Mouse (Mus musculus): ENCODE measurements around the gene Mb21d2.

Mb21d2 gene

DNA sequence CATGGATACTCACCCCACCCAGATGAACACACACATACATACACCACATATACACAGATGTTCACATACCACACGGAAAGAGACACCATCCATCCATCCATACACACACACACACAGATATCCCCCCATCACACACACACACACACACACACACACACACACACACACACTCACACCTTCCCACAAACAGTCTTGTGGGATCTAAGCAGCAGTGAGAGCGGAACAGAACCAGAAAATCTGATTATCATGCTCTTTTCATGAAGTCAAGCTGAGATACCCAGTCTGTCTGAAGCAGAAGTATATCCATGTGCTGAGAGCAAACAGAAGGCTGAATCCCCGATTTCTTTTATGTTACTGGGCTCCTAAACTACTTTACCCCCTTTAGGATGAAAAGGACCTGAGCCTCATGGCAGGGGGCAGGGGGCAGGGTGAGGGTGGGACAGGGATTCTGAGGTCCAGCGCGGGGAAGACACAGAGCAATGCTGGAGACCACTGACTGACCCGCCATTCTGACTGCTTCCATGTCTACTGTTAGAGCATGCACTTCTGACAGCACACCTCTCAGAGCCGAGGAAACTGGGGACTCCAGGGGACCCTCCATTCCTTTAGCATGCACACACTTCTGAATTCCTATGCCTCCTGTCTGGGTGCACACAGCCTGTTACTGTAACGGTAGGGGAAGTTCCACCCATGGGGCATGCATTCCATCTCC, 62.7 kb downstream of the Mb21d2 start:
- no peak for ATAC-seq (ENCODE audit: insufficient number of reproducible peaks, low FRiP score, low TSS enrichment)

GRCm38 (mm10) chr16:28863616-28864015, 65.9 kb downstream of the Mb21d2 start:
- ATAC-seq (ENCODE audit: insufficient number of reproducible peaks, low FRiP score, low TSS enrichment) = no peak

- ATAC-seq (ENCODE audit: insufficient number of reproducible peaks, low FRiP score, low TSS enrichment) = no peak
These were observed 67.4 kb downstream of the Mb21d2 start for GRCm38 (mm10) chr16:28862093-28862492.

- no peak for ATAC-seq (ENCODE audit: insufficient number of reproducible peaks, low FRiP score, low TSS enrichment)
These were observed 69.8 kb downstream of the Mb21d2 start for GRCm38 (mm10) chr16:28859678-28860077.

DNA sequence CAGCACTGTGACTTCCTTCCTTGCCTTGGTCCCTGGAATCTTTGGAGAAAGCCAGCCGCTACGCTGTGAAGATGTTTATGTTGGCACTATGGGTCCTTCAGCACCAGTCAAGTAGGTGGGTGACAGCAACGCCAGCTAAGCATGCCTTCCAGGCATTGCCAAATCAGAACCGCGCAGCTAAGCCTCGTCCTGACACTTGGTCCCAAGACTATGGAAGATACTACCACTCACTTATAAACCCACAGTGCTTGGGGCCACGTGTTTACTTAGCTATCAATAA, 70.5 kb downstream of the Mb21d2 start:
- no peak for ATAC-seq (ENCODE audit: insufficient number of reproducible peaks, low FRiP score, low TSS enrichment)

DNA sequence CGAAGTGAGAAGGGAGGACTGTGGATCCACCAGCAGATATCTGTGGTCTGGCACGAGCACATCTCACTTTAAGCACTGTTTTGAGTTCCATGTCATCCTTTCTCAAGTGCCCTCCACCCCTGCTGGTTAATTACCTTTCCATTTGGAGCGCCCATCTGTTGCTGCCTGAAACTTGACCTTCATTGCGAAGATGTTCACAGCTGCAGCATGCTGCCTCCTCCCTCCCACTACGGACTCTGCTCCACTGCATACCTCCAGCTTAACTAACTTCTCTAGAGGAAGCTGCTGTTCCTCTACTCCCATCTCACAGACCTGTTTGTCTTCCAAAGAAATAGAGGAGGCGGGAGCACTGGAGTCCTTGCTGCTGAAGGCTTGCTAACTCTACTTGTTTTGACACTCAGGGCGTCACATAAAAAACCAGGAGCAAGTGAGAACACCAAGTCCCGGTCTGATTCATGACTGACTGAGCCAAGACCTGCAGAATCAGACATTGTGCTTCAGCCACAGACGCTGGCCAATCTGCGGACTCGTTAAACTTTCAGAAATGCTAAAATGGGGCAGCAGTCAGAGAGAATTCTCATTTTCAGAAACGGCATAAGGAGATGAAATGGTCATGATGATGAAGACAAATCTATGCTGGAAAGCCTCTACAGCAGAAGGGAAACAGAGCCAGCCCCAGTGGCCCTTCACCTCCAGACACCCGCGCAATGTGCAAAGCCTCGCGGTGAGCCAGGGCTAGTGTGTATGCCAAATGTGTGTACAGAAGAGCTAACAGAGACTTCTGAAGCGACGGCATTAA, 71.1 kb downstream of the Mb21d2 start:
- peak; percentile 52; the same call in 1 of the 2 replicates for ATAC-seq (ENCODE audit: insufficient number of reproducible peaks, low FRiP score, low TSS enrichment)

DNA sequence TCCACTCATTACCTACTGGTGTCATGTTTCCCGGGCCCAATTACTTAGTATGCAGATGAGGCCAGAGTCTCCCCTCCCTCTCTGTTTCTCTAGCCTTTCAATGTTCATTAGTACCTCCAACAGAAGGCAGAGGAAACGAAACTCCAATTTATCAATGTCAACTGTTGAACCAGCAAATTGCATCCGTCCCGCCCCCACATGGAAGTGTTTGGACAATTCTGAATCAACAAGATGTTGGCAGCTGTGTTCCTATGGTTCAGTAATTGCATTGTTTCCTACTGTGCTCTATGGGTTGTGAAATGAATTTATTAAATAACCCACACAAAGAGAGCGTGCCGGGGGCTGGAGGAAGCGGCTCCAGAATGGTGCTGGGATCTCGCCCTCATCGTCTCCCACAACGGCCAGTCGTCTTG, 78.1 kb downstream of the Mb21d2 start:
- no peak for ATAC-seq (ENCODE audit: insufficient number of reproducible peaks, low FRiP score, low TSS enrichment)

- ATAC-seq (ENCODE audit: insufficient number of reproducible peaks, low FRiP score, low TSS enrichment) = no peak
These were observed 78.6 kb downstream of the Mb21d2 start for GRCm38 (mm10) chr16:28850881-28851280.

DNA sequence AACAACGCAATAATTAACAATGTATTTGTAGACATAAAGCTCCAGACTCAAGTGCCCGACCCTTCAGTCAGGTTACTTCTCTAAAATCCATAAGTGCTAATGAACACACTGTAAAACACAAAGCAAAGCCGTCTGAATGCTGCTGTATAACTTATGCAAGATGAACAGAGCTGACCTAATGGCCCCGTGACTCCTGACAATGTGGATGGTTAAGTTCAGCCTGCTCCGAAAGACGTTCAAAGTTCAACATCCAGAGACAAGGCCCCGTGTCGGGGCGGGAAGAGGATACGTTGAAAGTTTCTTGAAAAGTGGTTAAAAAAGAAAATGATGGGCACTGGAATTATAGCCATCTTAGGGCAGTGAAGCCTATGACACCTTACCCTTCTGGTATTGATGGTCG, 83.3 kb downstream of the Mb21d2 start:
- no peak for ATAC-seq (ENCODE audit: insufficient number of reproducible peaks, low FRiP score, low TSS enrichment)

- ATAC-seq (ENCODE audit: insufficient number of reproducible peaks, low FRiP score, low TSS enrichment) = no peak
These were observed 84.1 kb downstream of the Mb21d2 start for GRCm38 (mm10) chr16:28845336-28845735.

DNA sequence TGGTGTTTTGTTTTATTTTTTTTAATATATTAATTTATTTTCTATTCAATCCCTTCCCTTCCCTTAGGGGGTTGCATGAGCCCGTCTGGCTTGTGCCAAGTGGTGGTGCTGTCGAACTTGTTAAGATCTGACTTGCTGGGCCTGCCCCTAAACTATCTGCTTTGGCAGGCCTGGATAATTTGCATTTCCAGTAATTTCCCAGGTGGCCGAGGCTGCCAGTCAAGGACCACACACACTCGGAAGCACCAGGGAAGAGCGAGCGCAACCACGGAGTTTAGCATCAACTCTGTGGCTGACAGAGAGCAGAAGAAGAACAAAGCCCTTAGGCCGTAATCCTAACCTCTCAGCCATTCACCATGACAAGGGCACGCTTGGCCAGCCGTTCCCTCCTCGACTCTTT, 88.4 kb downstream of the Mb21d2 start:
- no peak for ATAC-seq (ENCODE audit: insufficient number of reproducible peaks, low FRiP score, low TSS enrichment)

DNA sequence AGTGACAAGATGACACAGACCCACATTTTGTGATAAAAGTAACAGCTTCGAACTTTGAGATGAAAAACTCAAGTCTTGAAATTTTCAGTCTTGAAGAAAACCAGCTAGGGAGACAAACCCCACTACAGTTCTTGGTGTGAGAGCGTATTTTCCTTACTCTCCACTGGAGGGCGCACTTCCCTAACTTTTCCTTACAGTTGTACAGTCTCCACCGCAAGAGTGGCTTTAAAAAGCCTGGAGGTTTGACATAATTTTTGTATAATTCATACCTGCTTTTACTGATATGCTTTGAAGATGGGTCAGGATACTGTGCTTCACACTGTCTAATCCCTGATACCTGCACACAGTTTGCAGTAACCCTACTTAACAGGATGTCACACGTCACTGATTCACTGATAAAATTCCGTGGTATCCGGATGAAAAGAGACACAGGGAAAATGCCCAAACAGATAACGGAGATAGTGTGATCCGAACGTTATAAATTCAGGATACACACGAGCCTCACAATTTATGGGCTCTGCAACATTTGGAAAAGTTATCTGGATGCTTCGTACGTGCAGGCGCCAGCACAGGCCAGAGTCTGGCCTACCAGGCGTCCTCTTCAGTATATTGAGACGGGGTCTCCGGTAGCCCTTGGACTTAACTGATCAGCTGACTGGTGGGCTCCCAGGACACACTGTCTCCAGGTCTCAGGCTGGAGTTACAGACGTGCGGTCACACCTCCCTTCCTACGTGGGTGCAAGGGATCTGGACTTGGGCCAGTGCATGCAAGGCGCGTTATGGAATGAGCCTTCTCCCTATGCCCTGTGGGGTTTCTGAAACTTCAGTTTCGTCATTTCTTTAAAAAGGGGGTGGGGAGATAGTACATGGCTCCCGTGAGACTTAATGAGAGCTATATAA, 89.1 kb downstream of the Mb21d2 start:
- peak; percentile 29 for ATAC-seq (ENCODE audit: insufficient number of reproducible peaks, low FRiP score, low TSS enrichment)

DNA sequence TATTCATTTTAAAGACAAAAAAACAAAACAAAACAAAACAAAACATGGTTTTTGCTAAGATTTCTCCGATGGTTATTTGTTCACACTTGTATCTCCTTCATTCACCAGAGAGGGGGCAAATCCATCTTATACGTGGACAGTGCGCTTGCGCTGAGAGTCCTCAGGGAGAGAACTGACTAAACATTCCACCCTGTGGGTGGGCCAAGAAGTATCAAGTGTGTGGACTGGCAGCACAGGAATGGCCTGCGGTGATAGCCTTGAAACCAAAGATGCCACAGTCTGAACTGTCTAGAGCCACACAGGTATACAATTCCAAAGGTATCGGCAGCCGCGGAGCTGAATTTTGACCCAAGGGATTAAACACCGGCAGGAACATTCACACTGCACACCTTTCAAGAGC, 89.9 kb downstream of the Mb21d2 start:
- ATAC-seq (ENCODE audit: insufficient number of reproducible peaks, low FRiP score, low TSS enrichment) = no peak

DNA sequence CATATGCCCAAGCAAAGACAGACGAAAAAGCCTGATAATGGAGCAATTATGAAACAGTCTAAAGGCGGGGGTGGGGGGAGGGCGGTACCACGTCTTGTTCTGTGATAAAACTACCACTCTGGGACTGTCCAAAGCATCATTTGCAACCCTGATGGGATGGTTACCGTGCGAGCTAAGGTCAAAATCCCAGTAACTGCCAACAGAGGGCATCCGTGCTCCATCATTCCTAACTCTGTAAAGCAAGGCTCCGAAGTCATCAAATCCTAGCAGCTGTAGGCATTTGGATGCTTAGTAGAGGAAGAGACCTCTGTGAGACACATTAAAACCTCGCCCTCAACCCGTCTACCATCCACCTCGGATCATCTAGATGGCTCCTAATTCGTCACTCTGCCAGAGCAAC, 91.5 kb downstream of the Mb21d2 start:
- ATAC-seq (ENCODE audit: insufficient number of reproducible peaks, low FRiP score, low TSS enrichment) = peak; percentile 46; the same call in 1 of the 2 replicates

DNA sequence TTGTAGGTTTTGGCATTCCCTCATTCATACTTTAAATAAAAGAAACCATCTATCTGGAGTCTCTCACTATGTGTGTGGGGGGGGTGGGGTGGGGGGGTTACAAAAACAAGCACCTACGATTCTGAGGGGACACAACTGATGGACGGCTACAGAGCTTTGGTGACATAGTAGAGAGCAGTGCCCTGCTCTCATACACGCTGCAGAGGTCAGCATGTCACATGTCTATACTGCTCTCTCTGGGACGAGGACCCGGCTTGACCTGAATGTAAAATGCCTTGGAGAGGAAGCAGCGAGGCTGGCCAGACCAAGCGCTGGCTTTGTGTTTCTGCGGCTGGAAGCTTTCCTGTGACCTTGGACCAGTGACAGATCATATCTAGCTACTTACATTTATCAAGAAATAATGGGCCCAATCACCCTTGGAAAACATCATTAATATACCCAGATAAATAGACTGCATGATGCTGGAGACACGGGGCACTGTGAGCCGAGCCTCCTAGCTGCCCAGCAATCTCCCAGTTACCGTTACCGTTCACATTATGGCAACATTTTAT, 97.3 kb downstream of the Mb21d2 start:
- ATAC-seq (ENCODE audit: insufficient number of reproducible peaks, low FRiP score, low TSS enrichment) = no peak

DNA sequence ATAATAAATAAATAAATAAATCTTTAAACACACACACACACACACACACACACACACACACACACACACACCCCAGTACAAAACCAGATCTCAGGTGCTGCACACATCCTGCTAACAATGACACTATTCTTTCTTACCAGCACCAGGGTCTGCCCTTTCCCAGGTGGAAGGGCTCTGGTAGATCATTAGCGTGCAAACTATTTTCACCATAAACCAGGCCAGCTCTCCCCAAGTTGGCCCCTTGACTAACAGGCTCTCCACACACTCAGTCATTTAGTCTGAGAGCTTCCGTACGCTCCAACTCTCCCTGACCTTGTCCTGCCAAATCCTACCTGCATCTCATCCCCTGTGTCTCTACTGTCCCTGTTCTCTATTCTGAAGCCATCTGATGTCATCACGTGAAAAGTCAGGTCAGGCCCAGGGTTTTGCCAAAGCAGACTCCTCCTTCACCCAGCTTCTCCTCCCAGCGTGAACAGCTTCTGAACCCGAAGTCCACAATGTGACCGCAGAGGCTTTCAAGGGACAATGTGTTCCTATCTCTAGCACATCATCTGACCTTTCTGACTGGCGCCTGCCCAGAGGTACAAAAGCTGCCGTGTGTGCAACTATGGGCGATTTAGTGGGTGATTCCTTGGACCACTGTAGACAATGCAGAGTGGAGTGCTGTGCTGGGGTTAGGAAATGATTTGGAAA, 100.1 kb downstream of the Mb21d2 start:
- ATAC-seq (ENCODE audit: insufficient number of reproducible peaks, low FRiP score, low TSS enrichment) = no peak

DNA sequence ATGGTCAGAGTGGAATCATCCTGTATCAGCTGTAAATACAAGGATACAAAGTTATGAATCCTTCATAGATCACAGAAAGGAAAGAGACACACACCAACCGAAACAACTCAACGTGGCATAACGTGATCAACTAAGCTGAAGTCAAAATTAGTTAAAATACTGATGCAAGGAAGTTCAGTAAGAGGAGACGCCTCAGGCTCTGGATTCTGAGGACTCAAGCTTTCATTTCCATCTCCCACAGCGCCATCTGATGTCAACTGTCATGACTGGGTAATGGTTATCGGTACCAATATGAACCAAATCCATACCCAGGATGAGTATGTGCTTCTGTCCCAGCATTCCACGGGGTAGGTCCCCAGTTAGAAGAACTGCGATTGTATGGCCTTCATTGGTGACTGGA, 104.7 kb downstream of the Mb21d2 start:
- no peak for ATAC-seq (ENCODE audit: insufficient number of reproducible peaks, low FRiP score, low TSS enrichment)

- no peak for ATAC-seq (ENCODE audit: insufficient number of reproducible peaks, low FRiP score, low TSS enrichment)
These were observed 107.7 kb downstream of the Mb21d2 start for GRCm38 (mm10) chr16:28821774-28822173.

GRCm38 (mm10) chr16:28818749-28819285, 110.7 kb downstream of the Mb21d2 start:
- no peak for ATAC-seq (ENCODE audit: insufficient number of reproducible peaks, low FRiP score, low TSS enrichment)

DNA sequence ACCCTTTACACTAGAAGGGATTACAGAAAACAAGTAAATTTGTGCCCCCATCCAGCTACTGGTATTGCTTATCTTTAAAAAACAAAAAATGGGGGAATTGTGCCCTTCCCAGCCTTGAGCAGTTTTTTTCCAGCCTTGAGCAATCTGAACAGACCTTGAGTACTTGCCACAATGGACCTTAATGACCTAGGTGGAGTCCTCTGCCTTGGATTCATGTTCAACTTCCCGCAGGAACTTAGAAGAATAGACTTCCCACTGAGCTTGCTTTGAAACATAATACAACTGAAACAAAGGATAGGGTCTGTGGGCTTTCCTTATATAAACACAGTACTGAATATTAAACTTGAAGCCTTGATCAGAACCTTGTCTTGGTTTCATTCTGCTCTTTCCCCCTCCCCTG, 116.2 kb downstream of the Mb21d2 start:
- ATAC-seq (ENCODE audit: insufficient number of reproducible peaks, low FRiP score, low TSS enrichment) = no peak

All from cerebellum, adult (tissue).